Mouse (Mus musculus) ES-E14 (cell line): ENCODE data around the gene Fndc11.

Experiments used
- CHD2 ChIP-seq: IDR thresholded peaks from 2 replicates; pipeline ENCODE4 v1.6.1; 2014; ENCODE audit warnings: mild to moderate bottlenecking, low read depth, low read length, inconsistent platforms
- MAFK ChIP-seq: IDR thresholded peaks from 2 replicates; pipeline ENCODE4 v1.6.1; 2014; ENCODE audit warnings: mild to moderate bottlenecking, low read depth, low read length, inconsistent platforms; ENCODE audit not compliant: insufficient read depth

GRCm38 (mm10) chr2:181191936-181192335 is 27.9 kb upstream of the Fndc11 start:
- TF ChIP-seq CHD2 (no peak), MAFK (no peak)
